Mouse (Mus musculus): ENCODE measurements around the gene Ppp2r2c. TPM values are rescaled to one million over a fixed set of nuclear protein-coding genes. Genes with fewer than 3 reads are reported as not detected.

Gene Ppp2r2c
- polyA plus RNA-seq, 1 experiment from 2014 or later: 61.1 TPM

GRCm38 (mm10) chr5:36839032-36839431 lies 29.3 kb upstream of the Ppp2r2c start:
- no peak overlapping the region for H3K4me2 ChIP-seq (ENCODE audit: low read length)
- H3K27ac ChIP-seq (ENCODE audit: low read length): no peak overlapping the region
- no peaks in the 10 kb centered on the region for H3K27me3 ChIP-seq (ENCODE audit: control insufficient read depth, insufficient read depth, low read depth, low read length)
- H3K9ac ChIP-seq (ENCODE audit: low read depth, low read length): no peak overlapping the region
- no peaks in the 10 kb centered on the region for H3K9me3 ChIP-seq (replicated peaks; ENCODE audit: control insufficient read depth, low read length, poor library complexity, severe bottlenecking)
- WGBS: 100% methylated on average over 2 of the region's 2 CpGs
- no peaks in the 10 kb centered on the region for H3K36me3 ChIP-seq (ENCODE audit: control insufficient read depth, insufficient read depth, low read length)
- no peak for ATAC-seq
- H3K4me1 ChIP-seq (ENCODE audit: control insufficient read depth, insufficient read depth, low read length): no peaks in the 10 kb centered on the region
- no peak overlapping the region for H3K4me3 ChIP-seq (ENCODE audit: low read depth, low read length)

DNA sequence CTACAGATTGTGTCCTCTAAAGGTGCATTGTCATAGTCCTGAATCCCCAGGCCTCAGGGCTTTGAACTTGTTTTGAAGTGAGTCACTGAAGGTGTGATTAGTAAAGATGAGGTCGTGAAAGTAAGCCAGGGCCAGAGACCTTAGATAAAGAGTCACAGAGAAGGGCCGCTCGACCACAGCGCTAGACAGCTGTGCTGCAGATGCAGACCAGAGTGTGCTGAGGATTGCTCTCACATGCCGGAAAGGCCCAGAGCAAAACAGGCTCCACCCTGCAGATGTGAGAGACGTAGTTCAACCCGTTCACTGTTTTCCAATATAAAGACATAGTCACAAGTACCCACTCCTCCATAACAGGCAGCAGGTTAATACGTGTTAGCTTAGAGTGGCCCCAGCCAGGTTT lies 28.7 kb upstream of the Ppp2r2c start:
- ATAC-seq: no peak
- Histone ChIP-seq H3K27me3 (ENCODE audit: control insufficient read depth, insufficient read depth, low read depth, low read length) (no peaks in the 10 kb centered on the region), H3K4me2 (ENCODE audit: low read length) (no peak overlapping the region), H3K27ac (ENCODE audit: low read length) (no peak overlapping the region), H3K4me3 (ENCODE audit: low read depth, low read length) (no peak overlapping the region), H3K4me1 (ENCODE audit: control insufficient read depth, insufficient read depth, low read length) (no peaks in the 10 kb centered on the region), H3K9me3 (replicated peaks; ENCODE audit: control insufficient read depth, low read length, poor library complexity, severe bottlenecking) (no peaks in the 10 kb centered on the region), H3K9ac (ENCODE audit: low read depth, low read length) (no peak overlapping the region), H3K36me3 (ENCODE audit: control insufficient read depth, insufficient read depth, low read length) (no peaks in the 10 kb centered on the region)
- WGBS: 78% methylated on average over 8 of the region's 8 CpGs

GRCm38 (mm10) chr5:36840092-36840491 lies 28.2 kb upstream of the Ppp2r2c start:
- H3K27ac ChIP-seq (ENCODE audit: low read length): no peak overlapping the region
- no peak overlapping the region for H3K4me3 ChIP-seq (ENCODE audit: low read depth, low read length)
- WGBS: 86% methylated on average over 7 of the region's 7 CpGs
- no peak overlapping the region for H3K9ac ChIP-seq (ENCODE audit: low read depth, low read length)
- H3K9me3 ChIP-seq (replicated peaks; ENCODE audit: control insufficient read depth, low read length, poor library complexity, severe bottlenecking): no peaks in the 10 kb centered on the region
- no peak overlapping the region for H3K4me2 ChIP-seq (ENCODE audit: low read length)
- H3K36me3 ChIP-seq (ENCODE audit: control insufficient read depth, insufficient read depth, low read length): no peaks in the 10 kb centered on the region
- no peaks in the 10 kb centered on the region for H3K27me3 ChIP-seq (ENCODE audit: control insufficient read depth, insufficient read depth, low read depth, low read length)
- no peaks in the 10 kb centered on the region for H3K4me1 ChIP-seq (ENCODE audit: control insufficient read depth, insufficient read depth, low read length)
- no peak for ATAC-seq

DNA sequence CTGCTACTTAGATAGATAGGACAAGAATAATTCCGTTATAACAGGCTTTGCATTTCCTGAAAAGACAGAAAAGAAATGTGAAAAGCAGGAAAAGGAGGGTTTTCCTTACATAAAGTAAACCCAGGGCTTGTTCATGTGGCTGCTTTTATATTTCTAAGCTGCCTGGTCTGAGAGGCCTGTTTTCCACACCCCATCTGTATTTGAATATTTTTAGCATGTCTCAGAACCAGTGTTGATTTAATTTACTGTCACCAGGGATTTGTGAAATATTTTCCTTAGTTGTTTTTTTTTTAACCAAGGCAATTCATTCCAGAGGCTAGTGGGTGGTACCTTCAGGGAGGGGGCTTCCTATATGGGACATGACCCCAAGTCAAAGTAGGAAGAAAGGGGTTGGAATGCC lies 26.6 kb upstream of the Ppp2r2c start:
- Histone ChIP-seq H3K27ac (ENCODE audit: low read length) (no peak overlapping the region), H3K36me3 (ENCODE audit: control insufficient read depth, insufficient read depth, low read length) (no peaks in the 10 kb centered on the region), H3K4me3 (ENCODE audit: low read depth, low read length) (no peak overlapping the region), H3K27me3 (ENCODE audit: control insufficient read depth, insufficient read depth, low read depth, low read length) (no peaks in the 10 kb centered on the region), H3K4me1 (ENCODE audit: control insufficient read depth, insufficient read depth, low read length) (no peaks in the 10 kb centered on the region), H3K9ac (ENCODE audit: low read depth, low read length) (no peak overlapping the region), H3K4me2 (ENCODE audit: low read length) (no peak overlapping the region), H3K9me3 (replicated peaks; ENCODE audit: control insufficient read depth, low read length, poor library complexity, severe bottlenecking) (no peaks in the 10 kb centered on the region)
- ATAC-seq: no peak
- WGBS: 84% methylated on average over 1 of the region's 1 CpGs

GRCm38 (mm10) chr5:36844490-36844889 lies 23.8 kb upstream of the Ppp2r2c start:
- ATAC-seq: peak; percentile 32; the same call in 1 of the 2 replicates
- Histone ChIP-seq H3K4me1 (ENCODE audit: control insufficient read depth, insufficient read depth, low read length) (no peaks in the 10 kb centered on the region), H3K9me3 (replicated peaks; ENCODE audit: control insufficient read depth, low read length, poor library complexity, severe bottlenecking) (no peaks in the 10 kb centered on the region), H3K4me2 (ENCODE audit: low read length) (no peak overlapping the region), H3K4me3 (ENCODE audit: low read depth, low read length) (no peak overlapping the region), H3K9ac (ENCODE audit: low read depth, low read length) (no peak overlapping the region), H3K36me3 (ENCODE audit: control insufficient read depth, insufficient read depth, low read length) (no peaks in the 10 kb centered on the region), H3K27ac (ENCODE audit: low read length) (no peak overlapping the region), H3K27me3 (ENCODE audit: control insufficient read depth, insufficient read depth, low read depth, low read length) (no peaks in the 10 kb centered on the region)
- 60% methylated on average over 10 of the region's 10 CpGs for WGBS

- Histone ChIP-seq H3K9ac (ENCODE audit: low read depth, low read length) (no peak overlapping the region), H3K27me3 (ENCODE audit: control insufficient read depth, insufficient read depth, low read depth, low read length) (no peaks in the 10 kb centered on the region), H3K27ac (ENCODE audit: low read length) (no peak overlapping the region), H3K4me1 (ENCODE audit: control insufficient read depth, insufficient read depth, low read length) (peaks cover 3% of the 10 kb centered on the region; the same call in 1 of the 2 replicates), H3K4me3 (ENCODE audit: low read depth, low read length) (no peak overlapping the region), H3K9me3 (replicated peaks; ENCODE audit: control insufficient read depth, low read length, poor library complexity, severe bottlenecking) (no peaks in the 10 kb centered on the region), H3K36me3 (ENCODE audit: control insufficient read depth, insufficient read depth, low read length) (no peaks in the 10 kb centered on the region), H3K4me2 (ENCODE audit: low read length) (no peak overlapping the region)
- WGBS: 44% methylated on average over 4 of the region's 4 CpGs
- no peak for ATAC-seq
These were observed 16.7 kb upstream of the Ppp2r2c start for GRCm38 (mm10) chr5:36851572-36851971.

- H3K27ac ChIP-seq (ENCODE audit: low read length): no peak overlapping the region
- H3K4me3 ChIP-seq (ENCODE audit: low read depth, low read length): no peak overlapping the region
- H3K27me3 ChIP-seq (ENCODE audit: control insufficient read depth, insufficient read depth, low read depth, low read length): no peaks in the 10 kb centered on the region
- no peak for ATAC-seq
- H3K36me3 ChIP-seq (ENCODE audit: control insufficient read depth, insufficient read depth, low read length): no peaks in the 10 kb centered on the region
- no peak overlapping the region for H3K9ac ChIP-seq (ENCODE audit: low read depth, low read length)
- no peaks in the 10 kb centered on the region for H3K9me3 ChIP-seq (replicated peaks; ENCODE audit: control insufficient read depth, low read length, poor library complexity, severe bottlenecking)
- H3K4me1 ChIP-seq (ENCODE audit: control insufficient read depth, insufficient read depth, low read length): peaks cover 3% of the 10 kb centered on the region; the same call in 1 of the 2 replicates
- WGBS: 60% methylated on average over 3 of the region's 3 CpGs
- no peak overlapping the region for H3K4me2 ChIP-seq (ENCODE audit: low read length)
These were observed 13.1 kb upstream of the Ppp2r2c start for GRCm38 (mm10) chr5:36855180-36855579.

GRCm38 (mm10) chr5:36856529-36856928 lies 11.8 kb upstream of the Ppp2r2c start:
- no peak overlapping the region for H3K4me2 ChIP-seq (ENCODE audit: low read length)
- 91% methylated on average over 7 of the region's 7 CpGs for WGBS
- no peak for ATAC-seq
- H3K4me1 ChIP-seq (ENCODE audit: control insufficient read depth, insufficient read depth, low read length): peaks cover 3% of the 10 kb centered on the region; the same call in 1 of the 2 replicates
- no peak overlapping the region for H3K27ac ChIP-seq (ENCODE audit: low read length)
- no peaks in the 10 kb centered on the region for H3K9me3 ChIP-seq (replicated peaks; ENCODE audit: control insufficient read depth, low read length, poor library complexity, severe bottlenecking)
- no peak overlapping the region for H3K9ac ChIP-seq (ENCODE audit: low read depth, low read length)
- H3K27me3 ChIP-seq (ENCODE audit: control insufficient read depth, insufficient read depth, low read depth, low read length): no peaks in the 10 kb centered on the region
- H3K36me3 ChIP-seq (ENCODE audit: control insufficient read depth, insufficient read depth, low read length): no peaks in the 10 kb centered on the region
- no peak overlapping the region for H3K4me3 ChIP-seq (ENCODE audit: low read depth, low read length)

- Histone ChIP-seq H3K4me2 (ENCODE audit: low read length) (no peak overlapping the region), H3K27me3 (ENCODE audit: control insufficient read depth, insufficient read depth, low read depth, low read length) (no peaks in the 10 kb centered on the region), H3K9ac (ENCODE audit: low read depth, low read length) (no peak overlapping the region), H3K36me3 (ENCODE audit: control insufficient read depth, insufficient read depth, low read length) (no peaks in the 10 kb centered on the region), H3K9me3 (replicated peaks; ENCODE audit: control insufficient read depth, low read length, poor library complexity, severe bottlenecking) (no peaks in the 10 kb centered on the region), H3K27ac (ENCODE audit: low read length) (no peak overlapping the region), H3K4me1 (ENCODE audit: control insufficient read depth, insufficient read depth, low read length) (no peaks in the 10 kb centered on the region), H3K4me3 (ENCODE audit: low read depth, low read length) (no peak overlapping the region)
- ATAC-seq: no peak
- 75% methylated on average over 5 of the region's 5 CpGs for WGBS
These were observed 10.8 kb upstream of the Ppp2r2c start for GRCm38 (mm10) chr5:36857546-36857945.
